Mouse (Mus musculus) midbrain, embryonic 16.5 days (tissue): ENCODE data around the gene Nt5c. TPM values are rescaled to one million over a fixed set of nuclear protein-coding genes. Genes with fewer than 3 reads are reported as not detected.

ENCODE experiments used
- ATAC-seq: fragments of 200-750 bp; cut with Nextera tagmentation; 2 replicates; pipeline ENCODE4 v1.8.0; 2017; ENCODE audit warnings: moderate TSS enrichment
- H3K27ac ChIP-seq: fragments of 300-500 bp; sonication (generic); 2 replicates; pipeline ENCODE4 v1.5.1; 2014; ENCODE audit warnings: mild to moderate bottlenecking, low read length, mixed read lengths
- H3K27me3 ChIP-seq: fragments of 300-500 bp; sonication (generic); 2 replicates; pipeline ENCODE4 v1.6.1; 2014; ENCODE audit warnings: low read depth, low read length, mixed read lengths; ENCODE audit not compliant: control insufficient read depth, insufficient read depth
- H3K36me3 ChIP-seq: fragments of 300-500 bp; sonication (generic); 2 replicates; pipeline ENCODE4 v1.6.1; 2014; ENCODE audit warnings: mild to moderate bottlenecking, low read length, moderate library complexity, mixed read lengths; ENCODE audit not compliant: control insufficient read depth, insufficient read depth
- H3K4me1 ChIP-seq: fragments of 300-500 bp; sonication (generic); 2 replicates; pipeline ENCODE4 v1.6.1; 2014; ENCODE audit warnings: mild to moderate bottlenecking, low read length, mixed read lengths; ENCODE audit not compliant: control insufficient read depth, insufficient read depth
- H3K4me2 ChIP-seq: fragments of 300-500 bp; sonication (generic); 2 replicates; pipeline ENCODE4 v1.6.1; 2014; ENCODE audit warnings: mild to moderate bottlenecking, low read length, mixed read lengths
- H3K4me3 ChIP-seq: fragments of 300-500 bp; sonication (generic); 2 replicates; pipeline ENCODE4 v1.5.1; 2014; ENCODE audit warnings: low read depth, mild to moderate bottlenecking, low read length, moderate library complexity, mixed read lengths
- H3K9ac ChIP-seq: fragments of 300-500 bp; sonication (generic); 2 replicates; pipeline ENCODE4 v1.6.1; 2014; ENCODE audit warnings: low read depth, low read length, mixed read lengths
- H3K9me3 ChIP-seq: fragments of 300-500 bp; sonication (generic); replicated peaks from 2 replicates; pipeline ENCODE4 v1.6.1; 2014; ENCODE audit warnings: mild to moderate bottlenecking, low read length, mixed read lengths; ENCODE audit not compliant: control insufficient read depth, poor library complexity, severe bottlenecking
- WGBS: fragments of 180-500 bp; shearing (Covaris S2); extraction: QIAGEN DNeasy Blood & Tissue Kit; methylation state at CpG from one replicate; pipeline ENCODE4 v1.1.7; 2014; 5-methylcytosine and 5-hydroxymethylcytosine counted together
- polyA plus RNA-seq: library from polyadenylated mRNA; unstranded; fragments of >200 nt; fragmentation: Nextera tagmentation; extraction: Ambion mirVana; gene quantifications from 2 replicates; pipeline ENCODE4 v1.2.1, GENCODE M21; 2015

Nt5c gene
- polyA plus RNA-seq, 1 experiment from 2014 or later = 100 TPM

GRCm38 (mm10) chr11:115522238-115522637, 30.6 kb upstream of the Nt5c start:
- H3K4me2 ChIP-seq = no peak overlapping the region
- H3K27ac ChIP-seq = no peak overlapping the region
- no peak overlapping the region for H3K9ac ChIP-seq
- no peaks in the 10 kb centered on the region for H3K27me3 ChIP-seq
- peaks cover 26% of the 10 kb centered on the region for H3K36me3 ChIP-seq
- no peak for ATAC-seq
- H3K4me3 ChIP-seq = no peak overlapping the region
- H3K9me3 ChIP-seq = no peaks in the 10 kb centered on the region
- no peaks in the 10 kb centered on the region for H3K4me1 ChIP-seq
- 96% methylated on average over 2 of the region's 2 CpGs for WGBS

GRCm38 (mm10) chr11:115521080-115521479, 29.4 kb upstream of the Nt5c start:
- H3K9me3 ChIP-seq = no peaks in the 10 kb centered on the region

GRCm38 (mm10) chr11:115520218-115520617, 28.6 kb upstream of the Nt5c start:
- Histone ChIP-seq H3K4me3 (no peak overlapping the region), H3K36me3 (peaks cover 15% of the 10 kb centered on the region), H3K4me1 (no peaks in the 10 kb centered on the region), H3K4me2 (no peak overlapping the region), H3K9ac (no peak overlapping the region), H3K9me3 (no peaks in the 10 kb centered on the region), H3K27me3 (no peaks in the 10 kb centered on the region), H3K27ac (no peak overlapping the region)
- no peak for ATAC-seq
- WGBS = 47% methylated on average over 2 of the region's 2 CpGs

More at GRCm38 (mm10) chr11:115521080-115521479, 29.4 kb upstream of the Nt5c start:
- Histone ChIP-seq H3K4me2 (no peak overlapping the region), H3K4me3 (no peak overlapping the region), H3K36me3 (peaks cover 17% of the 10 kb centered on the region), H3K27ac (no peak overlapping the region), H3K9ac (no peak overlapping the region), H3K27me3 (no peaks in the 10 kb centered on the region), H3K4me1 (no peaks in the 10 kb centered on the region)
- ATAC-seq = no peak
- WGBS = 93% methylated on average over 4 of the region's 4 CpGs

- no peak for ATAC-seq
- Histone ChIP-seq H3K9ac (no peak overlapping the region), H3K4me2 (no peak overlapping the region), H3K4me3 (no peak overlapping the region), H3K27me3 (no peaks in the 10 kb centered on the region), H3K36me3 (peaks cover 9% of the 10 kb centered on the region), H3K4me1 (no peaks in the 10 kb centered on the region), H3K27ac (no peak overlapping the region), H3K9me3 (no peaks in the 10 kb centered on the region)
- 91% methylated on average over 3 of the region's 3 CpGs for WGBS
Observed at GRCm38 (mm10) chr11:115519581-115519980, 27.9 kb upstream of the Nt5c start.

- Histone ChIP-seq H3K36me3 (peaks cover 6% of the 10 kb centered on the region; the same call in 1 of the 2 replicates), H3K4me2 (no peak overlapping the region), H3K9ac (no peak overlapping the region), H3K4me1 (no peaks in the 10 kb centered on the region), H3K4me3 (no peak overlapping the region), H3K27me3 (no peaks in the 10 kb centered on the region), H3K9me3 (no peaks in the 10 kb centered on the region), H3K27ac (no peak overlapping the region)
- 81% methylated on average over 9 of the region's 9 CpGs for whole genome bisulfite sequencing
- ATAC-seq = no peak
Observed at GRCm38 (mm10) chr11:115518693-115519092, 27.0 kb upstream of the Nt5c start.

GRCm38 (mm10) chr11:115516942-115517341, 25.3 kb upstream of the Nt5c start:
- Histone ChIP-seq H3K27ac (no peak overlapping the region), H3K27me3 (no peaks in the 10 kb centered on the region), H3K9me3 (no peaks in the 10 kb centered on the region), H3K4me2 (no peak overlapping the region), H3K9ac (no peak overlapping the region), H3K36me3 (no peaks in the 10 kb centered on the region), H3K4me3 (no peak overlapping the region), H3K4me1 (no peaks in the 10 kb centered on the region)
- WGBS = 89% methylated on average over 5 of the region's 5 CpGs
- no peak for ATAC-seq

- Histone ChIP-seq H3K27ac (no peak overlapping the region), H3K4me1 (peaks cover 17% of the 10 kb centered on the region), H3K27me3 (no peaks in the 10 kb centered on the region), H3K9me3 (no peaks in the 10 kb centered on the region), H3K9ac (no peak overlapping the region), H3K36me3 (no peaks in the 10 kb centered on the region), H3K4me2 (no peak overlapping the region), H3K4me3 (no peak overlapping the region)
- ATAC-seq = no peak
- 73% methylated on average over 6 of the region's 6 CpGs for WGBS
Observed at GRCm38 (mm10) chr11:115515021-115515420, 23.4 kb upstream of the Nt5c start.

- Histone ChIP-seq H3K27ac (peak within 1 kb of the TSS; percentile 94), H3K9ac (peak within 1 kb of the TSS; percentile 99), H3K9me3 (no peaks in the 10 kb centered on the region), H3K4me3 (peak within 1 kb of the TSS; percentile 97), H3K27me3 (no peaks in the 10 kb centered on the region), H3K4me1 (peaks cover 21% of the 10 kb centered on the region), H3K4me2 (peak within 1 kb of the TSS; percentile 89), H3K36me3 (no peaks in the 10 kb centered on the region)
- peak; percentile 95 for ATAC-seq
- WGBS = 0% methylated on average over 24 of the region's 24 CpGs
Observed at GRCm38 (mm10) chr11:115514238-115514663, 22.6 kb upstream of the Nt5c start, which contains the start of gene Jpt1. TSS of gene Jpt1 (minus strand) at chr11:115514387.

GRCm38 (mm10) chr11:115513271-115514237, 21.9 kb upstream of the Nt5c start:
- peak overlapping the region; percentile 97 for H3K4me3 ChIP-seq
- under 1% methylated on average over 57 of the region's 57 CpGs for WGBS
- H3K4me1 ChIP-seq = peaks cover 23% of the 10 kb centered on the region
- H3K4me2 ChIP-seq = peak overlapping the region; percentile 89
- no peaks in the 10 kb centered on the region for H3K27me3 ChIP-seq
- H3K9me3 ChIP-seq = no peaks in the 10 kb centered on the region
- peak; percentile 62 for ATAC-seq
- peak overlapping the region; percentile 94 for H3K27ac ChIP-seq
- peak overlapping the region; percentile 99 for H3K9ac ChIP-seq
- H3K36me3 ChIP-seq = no peaks in the 10 kb centered on the region
